Mouse (Mus musculus) skeletal muscle tissue, adult 2 months (tissue): ENCODE data around the gene Rnaset2b.
"Not testable (repeated sequence)": the region's sequence is repeated elsewhere in the genome, so short reads cannot be mapped to it uniquely, and the experiment has no call there.

Experiments
- DNase-seq: peaks from one replicate; pipeline ENCODE4 v3.0.0-alpha.2; 2012; ENCODE audit warnings: low read depth, low spot score

Gene Rnaset2b

DNA sequence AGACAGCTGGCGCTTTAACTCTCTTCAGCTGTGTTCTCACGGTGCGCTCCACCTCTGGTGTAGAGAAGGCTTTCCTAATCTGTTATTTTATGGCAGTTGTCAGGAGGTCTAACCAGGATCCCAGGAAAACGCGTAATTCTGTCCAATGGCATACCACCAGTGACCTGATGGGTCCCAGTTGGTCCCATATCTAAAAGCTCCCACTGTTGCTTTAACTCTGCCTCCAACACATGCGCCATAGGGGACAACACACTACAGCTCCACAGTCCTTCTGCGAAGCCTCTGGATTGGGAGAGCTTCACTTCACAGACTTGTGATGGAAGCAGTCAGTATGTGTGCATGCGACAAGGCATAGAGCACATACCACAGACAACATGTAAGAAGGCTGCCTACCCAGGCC lies 9.7 kb downstream of the Rnaset2b start:
- DNase-seq, result not testable (repeated sequence)

DNA sequence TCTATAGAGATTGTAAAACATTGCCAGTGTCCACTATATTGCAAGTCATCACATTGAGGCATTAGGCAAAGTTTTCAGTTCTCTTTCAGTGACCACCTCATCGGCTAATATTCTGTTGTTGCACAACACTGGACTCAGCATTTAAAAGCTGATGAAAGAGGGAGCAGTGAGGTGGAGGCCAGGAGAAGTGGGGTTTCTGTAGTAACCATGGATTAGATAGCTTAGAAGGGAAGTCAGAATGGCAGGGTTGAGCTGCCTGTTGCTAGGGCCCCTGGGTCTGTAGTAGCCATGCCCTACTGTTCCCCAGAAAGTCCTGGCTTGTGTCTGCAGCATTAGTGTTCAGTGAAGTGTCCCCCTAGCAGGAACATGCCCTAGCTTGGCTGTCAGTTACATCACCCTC lies 15.7 kb downstream of the Rnaset2b start:
- DNase-seq, result not testable (repeated sequence)

DNA sequence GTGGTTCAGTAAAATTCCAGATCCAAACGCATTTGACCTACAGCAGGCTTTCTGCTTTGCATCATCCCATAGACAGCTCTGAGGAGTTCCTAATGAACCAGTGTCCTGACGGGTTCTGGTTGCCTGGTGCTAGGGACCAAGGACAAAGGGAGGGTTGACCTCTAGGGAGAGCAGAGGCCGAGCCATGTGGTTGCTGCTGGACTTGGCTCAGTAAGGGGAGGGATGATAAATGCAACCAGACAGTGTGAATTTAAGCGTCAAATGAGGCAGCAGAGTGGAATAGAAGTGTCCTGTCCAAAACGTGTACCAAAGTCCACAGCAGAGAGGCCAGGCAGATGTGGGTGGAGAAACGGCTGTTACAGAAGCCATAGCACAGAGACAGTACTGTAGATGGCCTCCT lies 25.1 kb downstream of the Rnaset2b start:
- DNase-seq, result not testable (repeated sequence)

DNA sequence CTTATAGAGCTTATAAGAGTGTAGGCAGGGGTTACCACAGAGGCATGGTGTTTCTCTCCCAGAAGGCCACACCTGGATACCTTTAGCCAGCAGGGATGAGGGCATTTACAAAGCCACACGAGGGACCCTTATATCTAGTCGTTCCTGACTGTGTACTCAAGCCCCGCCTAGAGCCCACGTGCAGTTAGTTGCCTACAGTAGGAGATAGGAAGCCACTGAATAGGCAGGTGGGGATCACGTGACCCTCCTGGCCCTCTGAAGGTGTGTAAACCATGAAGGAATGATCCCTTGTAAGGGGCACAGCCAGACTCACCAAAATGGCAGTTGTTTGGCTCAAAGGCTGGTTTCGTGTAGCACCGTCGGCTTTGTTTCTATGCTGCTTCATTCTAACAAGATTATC lies 26.4 kb downstream of the Rnaset2b start:
- not testable (repeated sequence) for DNase-seq

DNA sequence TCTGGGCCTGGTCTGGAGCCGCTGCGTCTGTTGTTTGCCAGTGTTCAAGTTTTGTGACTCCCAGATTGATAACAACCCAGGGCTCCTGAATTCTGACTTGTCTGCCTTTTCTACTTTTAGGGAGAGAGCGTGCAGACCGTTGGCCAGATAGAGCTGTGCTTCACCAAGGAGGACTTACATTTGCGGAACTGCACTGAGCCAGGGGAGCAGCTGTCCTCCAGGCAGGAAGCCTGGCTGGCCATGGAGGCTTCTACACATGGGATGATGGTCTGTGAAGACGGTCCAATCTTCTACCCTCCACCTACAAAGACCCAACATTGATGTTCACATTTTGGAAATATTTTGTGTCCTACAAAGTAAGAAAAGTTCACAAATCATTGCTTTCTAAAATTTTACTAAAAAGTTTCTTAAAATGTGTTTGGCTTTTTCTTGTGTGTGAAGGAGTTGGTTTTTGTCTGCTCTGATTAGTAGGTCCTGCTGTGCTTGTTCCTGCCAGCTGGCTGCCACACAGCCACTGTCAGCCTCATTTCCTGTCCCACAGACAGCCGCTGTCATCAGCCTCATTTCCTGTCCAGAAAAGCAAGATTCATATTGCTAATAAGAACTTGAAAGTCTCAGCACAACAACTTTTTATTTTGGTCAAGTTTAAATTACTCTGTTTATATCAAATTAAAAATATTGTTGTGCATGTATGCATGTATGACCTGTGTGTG lies 27.5 kb downstream of the Rnaset2b start:
- not testable (repeated sequence) for DNase-seq

DNA sequence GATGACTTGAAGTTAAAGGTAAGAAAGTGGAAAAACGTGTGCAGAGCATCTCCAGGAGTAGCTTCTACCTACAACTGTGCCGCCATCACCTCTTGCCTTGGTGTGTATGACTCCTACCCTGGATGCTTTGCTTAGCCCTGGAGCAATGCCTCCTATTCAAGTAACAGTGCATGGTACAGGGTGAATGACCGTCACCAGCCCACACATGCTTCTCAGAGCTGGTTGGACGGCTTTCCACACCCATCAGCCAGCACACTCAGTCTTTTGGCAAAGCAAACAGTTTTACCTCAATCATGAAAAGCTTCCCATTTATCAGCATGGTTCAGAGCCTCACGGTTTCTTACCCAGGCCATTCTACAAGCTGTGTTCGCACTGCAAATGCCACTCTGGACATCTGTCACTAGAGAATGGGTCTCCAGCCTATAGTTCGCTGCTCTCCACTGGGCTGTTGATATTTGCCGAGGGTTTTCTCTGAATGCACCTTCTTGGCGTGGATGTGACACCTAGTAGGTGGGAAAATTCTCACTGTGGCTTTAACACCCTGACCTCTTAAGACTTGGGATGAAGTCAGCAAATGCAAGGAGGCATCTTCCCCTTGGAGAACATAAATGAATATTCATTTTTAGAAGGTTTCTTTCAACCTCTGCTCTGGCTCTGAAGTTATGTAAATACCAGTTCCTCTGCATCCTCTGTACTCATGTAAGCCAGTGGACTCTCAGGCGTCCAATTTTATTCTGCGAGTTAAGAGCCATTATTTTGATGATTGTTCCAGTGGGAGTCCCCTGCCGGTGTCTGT lies 31.6 kb downstream of the Rnaset2b start:
- DNase-seq, result not testable (repeated sequence)

DNA sequence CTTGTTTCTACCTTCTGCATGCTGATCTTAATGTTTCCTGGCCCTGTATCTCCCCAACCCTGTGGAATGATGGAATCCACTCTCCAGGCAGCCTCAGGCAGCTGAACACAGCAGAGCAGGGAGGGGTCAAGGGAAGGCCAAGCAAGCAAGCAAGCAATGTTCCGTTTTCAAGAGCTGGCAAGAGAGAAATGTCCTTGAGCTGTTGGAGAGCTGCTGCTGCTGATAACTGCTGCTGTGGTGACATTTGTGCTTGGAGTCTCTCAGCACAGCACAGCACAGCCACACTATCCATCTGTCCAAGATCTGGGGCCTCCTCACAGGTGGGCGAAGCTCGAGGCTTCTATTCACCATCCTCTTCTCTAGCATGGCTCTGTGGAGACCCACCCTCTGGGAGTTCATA lies 33.0 kb downstream of the Rnaset2b start:
- DNase-seq, result not testable (repeated sequence)

DNA sequence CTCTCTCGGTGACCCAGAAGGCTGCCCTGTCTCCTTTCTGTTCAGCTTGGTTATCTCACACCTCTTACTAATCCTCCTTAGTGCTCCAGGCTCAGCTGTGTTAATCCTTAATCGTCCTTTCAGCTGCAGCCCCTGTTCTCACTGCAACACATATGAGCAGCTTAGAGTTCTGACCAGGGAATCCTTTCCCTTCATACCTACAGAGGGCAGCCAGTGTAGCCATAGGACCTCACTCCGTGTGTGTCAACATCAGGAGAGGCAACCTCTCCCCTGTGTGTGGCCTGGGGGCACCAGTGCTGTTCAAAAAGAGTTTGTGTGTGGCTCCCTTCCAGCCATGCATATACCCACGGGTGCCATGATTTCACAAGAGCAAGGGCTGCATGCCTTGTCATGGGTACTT lies 35.2 kb downstream of the Rnaset2b start:
- not testable (repeated sequence) for DNase-seq

DNA sequence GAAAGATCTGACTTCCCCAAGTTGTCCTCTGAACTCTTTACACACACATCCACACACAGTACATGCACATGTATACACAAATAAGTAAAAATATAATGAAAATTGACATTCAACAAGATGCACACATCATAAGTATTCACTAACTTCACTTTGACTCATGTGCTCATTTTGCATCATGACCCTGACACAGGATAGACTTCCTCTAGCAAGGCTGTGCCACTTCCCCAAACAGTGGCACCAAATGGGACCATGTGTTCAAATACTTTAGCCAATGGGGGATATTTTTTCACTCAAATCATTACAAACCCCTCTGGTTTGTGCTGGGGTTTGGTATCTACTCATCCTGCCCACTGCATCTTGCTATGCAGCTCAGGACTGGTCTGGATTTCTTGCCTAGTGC lies 38.5 kb downstream of the Rnaset2b start:
- DNase-seq, result not testable (repeated sequence)

DNA sequence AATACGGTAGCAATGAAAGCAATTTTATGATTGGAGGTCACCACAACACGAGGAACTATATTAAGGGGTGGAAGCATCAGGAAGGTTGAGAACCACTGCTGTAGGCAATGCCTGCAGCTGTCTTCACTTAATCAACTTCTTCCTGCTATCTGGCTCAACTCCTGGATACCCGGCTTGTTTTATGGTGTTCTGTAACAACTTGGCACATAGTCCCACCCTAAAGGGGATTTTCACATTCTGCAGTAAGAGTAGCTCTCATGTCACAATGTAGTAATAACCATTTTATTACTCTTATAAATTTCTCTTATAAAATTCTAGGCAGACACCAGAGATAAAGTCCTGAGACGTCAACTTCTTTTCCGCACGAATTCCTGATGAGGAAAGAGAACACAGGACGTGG lies 39.0 kb downstream of the Rnaset2b start:
- not testable (repeated sequence) for DNase-seq

DNA sequence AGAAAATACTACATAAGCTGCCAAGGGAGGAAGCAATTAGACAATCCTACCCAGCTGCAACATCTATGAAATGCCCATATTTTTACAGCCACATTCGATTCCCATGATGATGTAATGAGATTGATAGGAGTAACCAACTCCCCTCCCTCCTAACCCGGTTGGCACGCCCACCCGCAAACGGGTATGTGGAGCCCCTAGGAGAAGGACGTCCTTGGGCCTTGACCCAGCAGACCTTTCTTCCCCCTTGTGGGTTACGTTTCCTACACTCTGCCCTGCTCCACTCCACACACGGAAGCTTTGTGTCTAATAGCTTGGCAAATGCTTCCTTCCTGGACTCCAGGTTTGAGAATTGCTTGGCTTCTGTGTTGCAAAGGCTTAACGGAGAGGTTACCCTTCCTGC lies 39.5 kb downstream of the Rnaset2b start:
- DNase-seq, result not testable (repeated sequence)

DNA sequence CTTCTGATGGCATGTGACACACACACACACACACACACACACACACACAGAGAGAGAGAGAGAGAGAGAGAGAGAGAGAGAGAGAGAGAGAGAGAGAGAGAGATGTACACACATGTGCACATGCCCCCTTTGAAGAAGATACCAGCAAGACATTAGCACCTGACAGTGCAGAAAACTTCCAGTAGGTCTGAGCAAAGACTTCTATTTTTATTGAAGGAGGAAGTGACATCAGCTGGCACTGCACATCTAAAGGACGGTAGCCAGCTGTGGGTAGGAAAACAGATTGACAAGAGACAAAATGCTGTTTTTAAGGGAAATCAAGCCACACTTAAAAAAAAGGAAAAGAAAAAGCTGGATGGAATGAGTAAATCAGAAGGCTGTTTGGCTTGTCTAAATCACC lies 43.8 kb downstream of the Rnaset2b start:
- not testable (repeated sequence) for DNase-seq

DNA sequence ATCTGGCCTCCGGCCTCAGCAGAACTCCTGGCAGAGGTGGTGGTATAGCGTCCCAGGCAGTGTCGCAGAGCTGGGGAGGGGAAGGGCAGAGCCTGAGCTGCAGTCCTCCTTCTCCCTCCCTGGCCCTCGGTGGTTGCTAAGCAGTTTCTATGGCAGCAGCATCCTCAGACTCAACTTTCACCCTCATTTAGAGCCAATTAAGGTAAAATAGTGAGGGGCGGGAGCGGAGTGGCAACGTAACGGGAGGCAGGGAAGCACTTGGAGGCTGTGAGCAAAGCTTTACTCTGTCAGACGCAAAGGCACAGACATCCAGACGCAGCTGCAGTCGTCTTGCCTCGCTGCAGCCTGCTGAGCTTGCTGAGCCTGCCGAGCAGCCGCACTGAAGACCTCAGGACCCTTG lies 54.8 kb downstream of the Rnaset2b start, which contains the start of gene Gm1604a:
Gene Gm1604a, plus strand, starts transcription at position 312 of the 400 bp plus-strand sequence.
- DNase-seq, result not testable (repeated sequence)

DNA sequence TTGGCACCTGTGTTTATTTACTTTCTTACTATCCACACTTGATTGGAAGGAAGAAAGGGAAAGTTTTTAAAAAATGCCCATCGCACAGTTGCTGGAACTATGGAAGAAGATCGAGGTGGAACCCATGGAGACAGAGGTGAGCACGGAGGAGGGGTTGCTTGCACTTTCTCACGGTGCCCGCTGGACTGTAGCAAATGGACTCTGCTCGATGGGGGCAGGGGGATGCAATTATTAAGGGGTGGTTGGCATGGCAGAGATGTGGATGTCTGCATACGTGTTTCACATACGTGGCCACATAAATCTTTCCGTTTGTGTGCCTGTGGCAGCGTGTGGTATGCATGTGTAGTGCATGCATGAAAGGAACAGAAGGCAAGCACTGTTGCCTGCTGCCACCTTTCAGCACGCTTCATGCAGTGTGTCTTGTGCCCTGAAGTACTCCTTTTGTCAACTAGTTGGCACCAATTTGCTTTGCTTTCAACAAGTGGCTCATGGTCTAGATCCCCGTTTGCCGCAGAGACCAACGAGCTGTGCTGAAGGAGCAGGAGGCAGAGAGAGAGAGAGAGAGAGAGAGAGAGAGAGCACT lies 55.4 kb downstream of the Rnaset2b start:
- DNase-seq, result not testable (repeated sequence)

DNA sequence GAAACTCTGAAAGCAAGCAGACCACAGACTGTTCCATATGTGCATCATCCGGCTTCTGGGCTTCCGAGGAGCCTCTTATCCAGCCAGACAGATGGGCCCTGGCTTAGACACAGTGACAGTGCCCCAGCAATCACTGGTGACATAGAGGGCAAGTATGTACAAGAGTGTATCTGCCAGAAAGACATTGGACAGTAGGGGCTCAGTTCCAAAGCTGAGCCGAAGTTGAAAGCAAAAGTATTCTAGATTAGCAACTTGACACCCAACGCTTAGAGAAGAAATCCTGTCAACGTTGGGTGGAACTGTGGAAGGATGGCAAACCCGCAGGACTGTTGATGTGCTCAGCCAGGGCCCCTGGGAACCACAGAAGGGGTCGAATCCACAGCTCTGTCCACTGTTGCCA lies 59.8 kb downstream of the Rnaset2b start:
- not testable (repeated sequence) for DNase-seq

DNA sequence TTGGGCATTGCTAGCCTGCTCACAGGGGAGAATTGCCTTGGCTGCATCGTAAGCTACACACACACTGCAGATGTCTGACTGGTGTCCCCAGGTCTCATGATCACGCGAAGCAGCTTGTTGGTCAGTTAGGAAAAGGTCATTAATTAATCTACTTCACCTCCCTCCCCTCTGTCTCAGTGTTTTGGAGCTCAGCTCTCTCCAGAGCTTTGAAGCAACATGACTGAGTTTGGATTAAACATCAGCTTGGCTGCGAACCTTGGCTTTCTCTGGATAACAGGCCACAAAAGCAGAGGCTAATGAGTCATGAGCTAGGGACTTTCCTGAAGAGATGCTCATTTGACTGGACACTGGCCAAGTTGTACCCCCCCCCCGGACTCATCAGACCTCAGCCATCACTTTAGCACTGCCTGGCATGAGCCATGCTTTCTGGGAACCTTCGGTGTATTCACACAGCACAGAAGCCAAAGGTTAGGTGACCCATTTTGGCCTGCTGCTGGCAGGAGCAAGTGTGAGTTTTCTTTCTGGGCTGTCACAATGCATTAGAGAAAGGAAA lies 60.3 kb downstream of the Rnaset2b start:
- DNase-seq, result not testable (repeated sequence)

DNA sequence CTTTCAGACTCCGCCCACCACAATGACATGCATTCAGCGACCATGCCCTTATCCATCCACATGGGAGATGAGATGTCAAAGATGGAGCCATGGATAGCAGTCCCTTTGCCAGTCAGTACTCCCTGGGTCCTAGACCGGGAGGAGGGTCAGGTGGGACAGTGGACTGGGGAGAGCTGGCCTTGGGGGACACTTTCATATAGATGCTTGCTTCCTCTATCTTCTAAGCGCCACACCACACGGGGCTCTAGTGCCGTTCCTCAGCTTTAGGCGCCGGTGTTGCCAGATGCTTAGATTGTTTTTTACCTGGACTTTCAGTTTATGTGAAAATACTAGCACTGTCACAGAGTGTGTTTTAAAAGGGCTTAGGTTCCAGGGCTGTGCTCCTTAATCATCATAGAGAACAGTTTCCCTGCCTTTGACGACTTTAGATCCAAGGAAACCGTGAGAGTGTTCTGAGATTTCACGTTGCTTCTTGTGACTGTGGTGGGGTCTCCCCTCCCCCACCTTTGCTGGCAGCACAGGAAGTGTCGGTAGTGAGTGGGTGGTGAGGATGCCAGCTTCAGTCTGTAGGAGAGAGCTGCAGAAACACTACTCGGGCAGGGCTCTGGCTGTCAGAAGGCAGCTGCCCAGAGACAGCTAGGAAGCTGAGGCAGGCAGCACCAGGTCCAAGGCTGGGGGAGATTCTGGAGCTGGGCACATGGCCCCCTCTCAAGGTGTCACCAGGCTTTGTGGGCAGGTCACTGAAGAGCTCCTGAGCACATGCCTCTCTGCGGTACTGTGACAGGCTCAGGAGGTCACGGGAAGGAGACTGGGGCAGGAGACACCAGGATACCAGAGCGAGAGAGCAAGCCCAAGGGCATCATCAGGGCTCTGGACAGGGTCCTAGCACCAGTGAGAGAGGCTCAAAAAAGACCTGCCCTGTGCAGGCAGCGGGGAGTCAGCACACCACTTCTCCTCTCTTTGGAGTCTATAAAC lies 63.0 kb downstream of the Rnaset2b start:
- DNase-seq, result not testable (repeated sequence)
